Mouse (Mus musculus): ENCODE results near the gene Ssbp2. TPM values are rescaled to one million over a fixed set of nuclear protein-coding genes. Genes with fewer than 3 reads are reported as not detected.
A peak's percentile ranks its signal among the peaks of the same experiment; 100 is the strongest.

The Ssbp2 gene
- total RNA-seq, 2 experiments from 2014 or later: 268 to 332 TPM

DNA sequence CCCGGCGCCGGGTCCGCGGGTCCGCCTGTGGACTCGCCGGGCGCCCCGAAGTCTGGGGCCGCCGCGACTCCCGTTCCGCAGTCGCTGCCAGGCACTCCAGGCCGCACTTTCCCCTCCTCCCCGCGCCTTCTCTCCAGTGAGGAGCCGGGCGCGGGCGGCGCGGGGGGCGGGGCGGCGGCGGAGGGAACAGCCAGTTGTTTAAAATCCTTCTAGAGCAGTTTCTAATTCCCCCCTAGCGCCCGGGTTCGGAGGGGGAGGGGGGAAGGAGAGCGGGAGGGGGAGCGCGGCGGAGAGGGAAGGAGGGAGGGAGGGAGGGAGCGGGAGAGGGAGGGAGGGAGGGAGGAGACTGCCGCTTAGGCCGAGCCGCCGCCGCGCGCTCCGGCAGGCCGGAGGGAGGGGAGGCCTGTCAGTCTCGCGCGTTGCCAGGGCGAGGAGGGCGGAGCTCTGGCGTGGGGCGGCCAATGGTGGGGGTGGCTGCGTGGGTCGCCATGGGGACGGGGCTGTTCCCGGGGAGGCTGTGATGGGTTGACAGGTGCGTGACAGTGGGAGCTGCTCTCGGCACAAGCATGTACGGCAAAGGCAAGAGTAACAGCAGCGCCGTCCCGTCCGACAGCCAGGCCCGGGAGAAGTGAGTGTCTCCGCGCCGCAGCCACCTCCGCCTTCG, 670 bp downstream of the Ssbp2 start:
- intact Hi-C loops (cut with DNase I): loop anchor here (2.0 to 10.0 kb wide), 4 partner anchors 90 to 493 kb away; partner anchors contain the start of gene Atg10
- DNase-seq: peak; percentile 100

DNA sequence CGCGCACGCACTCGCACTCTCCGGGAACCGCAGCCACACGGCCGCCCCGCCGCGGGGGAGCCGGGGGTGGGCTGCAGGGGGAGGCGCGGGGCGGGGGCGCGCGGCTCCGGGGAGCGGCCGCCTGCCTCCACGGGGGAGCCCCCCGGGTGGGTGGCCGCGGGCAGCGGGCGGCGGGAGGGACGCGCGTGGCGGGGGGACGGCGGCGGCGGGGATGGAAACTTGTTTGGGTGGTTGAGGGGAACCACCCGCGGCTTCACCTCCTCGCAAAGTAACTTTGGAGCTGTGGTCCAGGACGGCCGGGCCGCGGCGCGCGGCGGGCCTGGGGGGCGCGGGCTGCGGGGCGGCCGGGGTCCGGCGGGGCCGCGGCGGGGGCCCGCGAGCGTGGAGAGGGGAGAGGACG, 1.2 kb downstream of the Ssbp2 start:
- intact Hi-C loops (cut with DNase I): loop anchor here (2.0 to 10.0 kb wide), 4 partner anchors 90 to 494 kb away; partner anchors contain the start of gene Atg10
- no peak for DNase-seq

DNA sequence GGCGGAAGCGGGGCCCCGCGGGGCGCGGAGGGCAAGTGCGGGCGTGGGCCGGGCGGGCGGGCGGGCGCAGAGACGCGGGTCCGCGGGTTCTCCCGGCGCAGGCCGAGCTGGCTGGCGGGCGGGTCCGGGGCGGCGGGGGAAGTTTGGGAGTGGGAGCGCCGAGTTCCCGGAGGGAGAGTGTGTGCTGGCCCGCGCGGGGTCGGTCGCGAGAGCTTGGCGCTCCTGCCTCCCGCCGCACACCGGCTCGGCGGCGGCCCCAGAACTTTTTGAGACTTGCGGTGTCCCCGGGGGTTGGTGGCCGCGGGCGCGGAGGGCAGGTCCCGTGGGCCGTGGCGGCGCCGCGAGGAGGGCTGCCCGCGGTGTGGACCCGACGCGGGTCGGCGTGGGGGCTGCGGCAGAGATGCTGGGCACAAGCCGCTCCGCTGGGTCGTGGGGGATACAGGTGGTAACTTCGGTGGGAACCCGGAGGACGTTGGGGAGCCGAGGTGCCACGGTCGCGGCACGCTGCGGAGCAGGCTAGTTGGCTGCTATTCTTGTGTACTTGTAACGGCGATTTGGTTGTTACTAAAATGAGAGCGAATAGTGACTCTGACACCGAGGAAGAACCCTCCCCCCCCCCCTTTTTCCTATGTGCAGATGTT, 1.7 kb downstream of the Ssbp2 start:
- DNase-seq: peak; percentile 45
- intact Hi-C loops (cut with DNase I): loop anchor here (2.0 to 10.0 kb wide), 5 partner anchors 91 to 495 kb away; partner anchors contain the start of gene Atg10

DNA sequence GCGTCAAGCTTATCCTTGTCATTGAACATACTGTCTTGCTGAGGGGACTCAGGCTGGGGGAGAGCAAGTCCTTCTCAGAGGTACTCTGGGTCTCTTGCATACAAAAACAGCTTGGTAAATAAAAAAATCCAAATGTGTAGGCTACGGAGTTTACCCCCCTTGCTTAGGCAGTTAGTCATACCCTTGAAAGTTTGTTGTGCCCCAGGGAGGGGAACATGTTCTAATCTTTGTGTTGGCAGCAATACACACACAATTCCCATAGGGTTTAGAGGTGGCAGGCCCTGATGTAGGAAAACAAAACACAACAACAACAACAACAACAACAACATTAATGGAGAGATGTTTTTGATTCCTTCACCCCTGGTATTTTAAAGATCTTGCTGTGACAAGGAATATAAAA, 2.3 kb downstream of the Ssbp2 start:
- intact Hi-C loops (cut with DNase I): loop anchor here (2.0 to 10.0 kb wide), 4 partner anchors 174 to 495 kb away; partner anchors contain the start of gene Atg10
- DNase-seq: no peak

DNA sequence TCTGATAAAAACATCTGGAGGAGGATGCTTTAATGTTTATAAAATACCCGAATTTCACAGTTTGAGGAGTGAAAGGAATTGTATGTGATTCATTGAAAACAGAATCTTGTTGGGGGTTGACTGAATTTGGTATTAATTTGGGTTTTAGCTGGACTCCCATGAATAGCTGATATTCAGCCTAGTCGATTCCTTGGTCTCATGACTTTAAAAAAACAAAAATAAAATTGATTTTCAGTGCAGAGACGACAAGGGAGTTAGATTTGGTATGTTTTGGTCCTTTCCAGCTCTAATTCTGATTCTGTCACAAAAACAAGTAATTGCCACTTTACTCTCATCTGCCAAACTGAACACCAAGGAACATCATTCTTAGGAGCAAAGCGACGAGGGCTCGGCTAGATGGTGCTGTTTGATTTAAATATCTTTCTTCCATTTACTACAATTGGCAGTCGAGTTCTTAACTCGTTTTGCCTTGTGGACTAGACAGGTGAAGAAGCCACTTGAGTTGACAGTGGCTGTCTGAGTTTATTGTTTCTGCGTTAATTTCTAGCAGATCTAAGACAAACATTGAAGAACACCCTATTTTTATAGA, 2.9 kb downstream of the Ssbp2 start:
- DNase-seq: no peak
- intact Hi-C loops (cut with DNase I): loop anchor here (2.0 to 10.0 kb wide), 4 partner anchors 174 to 496 kb away; partner anchors contain the start of gene Atg10

DNA sequence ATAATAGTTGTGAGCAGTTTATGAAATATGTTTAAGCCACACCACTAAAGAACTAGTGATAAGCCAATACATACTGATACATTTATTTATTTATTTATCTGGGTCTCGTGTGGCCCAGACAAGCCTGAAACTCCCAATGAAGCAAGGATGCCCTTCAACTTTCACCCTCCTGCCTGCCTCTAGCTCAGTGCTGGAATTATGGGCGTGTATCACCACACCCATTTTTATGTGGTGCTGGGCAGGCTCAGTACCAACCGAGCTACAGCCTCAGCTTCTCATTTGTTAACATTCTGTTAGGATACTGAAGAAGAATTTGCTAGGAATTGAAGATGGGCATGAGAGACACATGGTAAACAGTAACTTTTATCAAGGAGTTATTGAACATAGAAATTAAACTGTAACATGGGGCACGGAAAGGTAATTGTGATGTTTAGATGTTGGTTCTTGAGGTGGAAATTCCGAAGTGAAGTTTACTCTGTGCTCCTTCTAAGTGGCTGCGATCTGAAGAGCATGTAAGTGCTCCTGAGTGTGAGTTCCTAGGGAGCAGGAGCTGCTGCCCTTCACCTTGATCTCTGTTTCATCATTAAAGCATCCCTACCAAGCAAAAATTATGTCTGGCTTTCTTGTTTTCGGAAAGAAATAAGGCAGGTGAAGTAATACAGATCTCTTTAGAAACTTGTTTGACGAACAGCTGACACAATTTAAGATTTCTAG, 5.1 kb downstream of the Ssbp2 start:
- intact Hi-C loops (cut with DNase I): loop anchor here (10.0 kb wide), 1 partner anchor 230 kb away; no protein-coding TSS in a partner anchor
- no peak for DNase-seq

DNA sequence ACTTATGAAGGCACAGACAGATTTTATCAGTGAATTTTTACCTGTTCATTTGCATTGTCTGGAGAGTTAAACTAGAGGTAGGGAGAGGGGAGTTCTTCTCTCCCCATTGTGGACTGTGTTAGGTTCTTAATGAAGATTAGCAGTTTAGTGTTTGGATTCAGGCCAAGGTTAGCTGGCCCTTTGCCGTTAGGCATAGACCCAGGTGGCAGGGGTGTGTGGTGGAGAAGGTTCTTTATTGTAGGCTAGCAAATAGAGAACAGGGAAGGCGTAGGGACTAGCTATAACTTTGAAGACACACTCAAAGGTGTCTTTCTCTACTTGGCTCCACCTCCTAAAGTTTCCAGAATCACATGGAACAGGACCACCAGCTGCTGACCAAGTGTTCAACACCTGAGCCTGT, 11.5 kb downstream of the Ssbp2 start:
- intact Hi-C loops (cut with DNase I): no loop called here
- DNase-seq: peak; percentile 34

DNA sequence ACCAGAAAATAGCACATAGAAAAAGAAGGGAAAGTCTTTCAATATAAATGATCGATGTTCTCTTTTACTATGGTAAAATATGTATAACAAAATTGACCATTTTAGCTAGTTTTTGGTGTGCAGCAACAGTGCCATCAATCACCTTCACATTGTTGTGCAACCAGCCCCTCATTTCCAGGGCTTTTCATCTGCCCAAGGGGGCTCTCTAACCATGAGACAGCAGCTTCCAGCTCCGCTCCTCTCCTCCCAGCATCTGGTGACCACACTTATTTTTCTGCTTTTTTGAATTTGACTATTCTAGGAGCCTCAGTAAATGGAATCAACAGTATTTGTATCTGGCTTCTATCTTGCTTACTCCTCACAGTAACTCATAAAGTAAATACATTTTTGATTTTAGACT, 11.9 kb downstream of the Ssbp2 start:
- intact Hi-C loops (cut with DNase I): no loop called here
- DNase-seq: no peak

DNA sequence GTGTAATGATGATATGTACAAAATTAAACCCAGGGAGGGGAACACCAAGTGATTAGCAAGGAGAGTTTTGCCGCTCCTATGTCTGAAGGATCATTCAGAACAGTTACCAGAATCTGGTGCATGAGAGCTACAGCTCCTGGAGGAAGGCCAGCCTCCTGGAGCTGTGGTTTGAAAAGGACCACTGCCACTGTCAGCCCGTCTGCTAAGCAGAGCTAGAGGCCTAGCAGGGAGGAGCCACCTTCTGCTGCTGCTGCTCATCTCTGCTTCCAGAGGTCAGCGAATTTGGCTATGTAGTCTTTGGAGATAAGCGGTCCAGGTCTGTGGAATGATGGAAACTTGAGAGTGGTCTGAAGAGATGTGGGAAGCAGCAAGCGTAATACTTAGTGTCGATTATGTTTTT, 13.4 kb downstream of the Ssbp2 start:
- intact Hi-C loops (cut with DNase I): no loop called here
- DNase-seq: peak; percentile 69

DNA sequence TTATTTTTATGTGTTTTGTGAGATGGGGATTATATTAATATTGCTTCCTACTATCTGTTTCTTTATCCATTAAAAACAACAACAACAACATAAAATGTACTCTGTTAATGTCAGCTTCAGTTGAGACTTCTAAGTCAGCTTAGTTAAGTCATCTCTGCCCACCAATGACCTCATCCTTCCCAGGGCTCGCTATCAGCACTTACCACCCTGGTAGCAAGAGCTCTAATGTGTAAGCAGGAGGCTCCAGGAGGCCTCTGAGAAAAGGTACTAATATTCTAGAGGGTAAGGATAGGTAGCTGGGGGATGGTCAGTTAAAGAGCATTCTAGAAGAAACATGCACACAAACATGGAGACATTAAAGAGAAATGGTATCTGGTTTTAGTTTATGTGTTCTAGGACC, 13.9 kb downstream of the Ssbp2 start:
- intact Hi-C loops (cut with DNase I): no loop called here
- no peak for DNase-seq

DNA sequence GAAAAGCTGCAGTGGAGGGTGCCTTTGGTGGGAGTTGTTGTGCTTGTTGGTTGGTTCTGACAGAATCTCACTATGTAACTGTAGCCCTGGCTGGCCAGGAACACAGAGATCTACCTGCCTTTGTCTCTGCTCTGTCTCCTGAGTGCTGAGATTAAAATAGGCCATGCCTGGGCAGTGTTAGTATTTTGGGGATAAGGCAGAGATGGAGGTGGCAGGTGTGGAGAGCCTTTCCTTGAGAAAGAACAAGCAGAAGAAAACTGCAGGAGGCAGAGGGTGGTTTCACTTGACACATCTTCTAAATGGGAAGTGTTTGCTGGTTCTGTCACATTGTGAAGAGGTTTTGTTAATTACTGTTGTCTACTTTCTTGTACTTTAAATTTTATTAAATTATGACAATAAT, 15.8 kb downstream of the Ssbp2 start:
- intact Hi-C loops (cut with DNase I): no loop called here
- DNase-seq: no peak

DNA sequence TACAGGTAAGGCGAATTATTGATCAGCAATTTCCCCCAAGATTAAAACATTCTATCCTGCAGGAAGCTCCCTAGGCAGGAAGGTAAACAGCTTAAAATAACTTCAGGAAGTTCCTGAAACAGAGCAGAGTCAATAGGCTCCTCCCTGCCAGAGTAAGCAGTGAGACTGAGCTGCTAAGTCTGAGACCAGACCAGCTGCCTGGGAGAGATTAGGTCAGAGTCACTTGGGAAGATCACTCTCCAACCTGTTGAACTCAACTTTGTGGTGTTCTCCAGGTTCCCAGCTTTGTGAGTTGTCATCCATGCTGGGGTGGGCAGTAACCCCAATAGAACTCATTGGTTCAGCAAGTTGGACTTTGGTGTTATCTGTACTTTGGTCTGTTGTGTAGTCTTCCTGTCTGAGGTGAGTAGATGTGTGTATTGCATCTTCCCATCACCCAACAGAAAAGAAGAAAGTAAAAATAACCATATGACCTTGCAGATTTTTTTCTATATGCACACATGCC, 16.6 kb downstream of the Ssbp2 start:
- DNase-seq: no peak
- intact Hi-C loops (cut with DNase I): no loop called here

DNA sequence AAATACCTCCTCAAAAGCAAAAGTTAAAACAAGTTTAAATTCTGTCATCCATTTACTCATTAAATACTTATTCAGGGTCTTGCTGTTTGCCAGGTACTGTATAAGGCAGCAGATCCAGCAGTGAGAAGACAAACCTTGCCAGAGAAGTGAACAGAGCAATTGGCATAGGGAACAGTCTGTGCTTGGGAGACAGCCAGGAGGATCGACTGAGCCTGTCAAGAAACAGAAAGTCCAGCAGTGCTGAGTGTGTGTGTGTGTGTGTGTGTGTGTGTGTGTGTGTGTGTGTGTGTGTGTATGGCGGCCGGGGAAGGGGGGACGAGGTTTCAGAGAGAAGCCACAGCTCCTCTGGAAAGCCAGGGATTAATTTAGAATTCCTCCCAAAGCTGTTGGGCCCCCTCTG, 17.9 kb downstream of the Ssbp2 start:
- peak; percentile 79 for DNase-seq
- intact Hi-C loops (cut with DNase I): no loop called here

DNA sequence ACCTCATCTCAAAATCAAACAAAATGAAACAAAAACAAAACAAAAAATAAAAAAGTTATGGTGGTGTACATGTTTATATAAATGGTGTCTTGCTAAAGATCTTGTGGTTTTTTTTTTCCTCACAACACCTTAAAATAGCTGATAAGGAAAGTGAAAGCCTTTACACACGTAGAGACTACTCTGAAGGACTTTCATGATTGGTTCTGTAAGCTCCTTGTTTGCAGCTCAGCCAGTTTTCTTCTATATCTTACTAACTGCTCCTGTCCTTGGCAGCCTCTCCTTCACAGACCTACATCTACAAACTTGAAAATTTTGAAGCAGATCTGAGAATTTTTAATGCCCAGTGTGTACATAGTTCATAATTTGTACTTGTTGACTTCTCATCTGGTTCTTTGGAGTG, 24.2 kb downstream of the Ssbp2 start:
- intact Hi-C loops (cut with DNase I): no loop called here

DNA sequence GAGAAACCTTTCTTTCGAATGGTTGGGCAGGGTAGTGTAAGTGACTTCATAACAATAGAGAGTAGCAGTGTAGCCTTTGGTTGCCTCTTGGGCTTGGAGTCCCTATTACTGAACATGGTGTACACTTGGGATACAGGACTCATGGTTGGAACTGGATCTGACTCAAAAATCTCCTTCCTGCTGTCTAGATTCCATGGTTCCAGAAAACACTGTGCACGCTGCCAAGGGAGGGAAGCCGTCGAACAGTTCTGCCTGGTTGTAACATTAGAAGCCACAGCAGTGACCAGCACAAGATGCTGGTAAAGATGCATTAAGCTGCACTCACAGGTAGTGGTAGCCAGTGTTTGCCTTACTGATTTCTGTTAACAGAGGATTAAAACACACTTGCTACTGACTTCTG, 32.0 kb downstream of the Ssbp2 start:
- DNase-seq: no peak
- intact Hi-C loops (cut with DNase I): no loop called here

More for the DNA sequence above, 24.2 kb downstream of the Ssbp2 start:
- DNase-seq: no peak

DNA sequence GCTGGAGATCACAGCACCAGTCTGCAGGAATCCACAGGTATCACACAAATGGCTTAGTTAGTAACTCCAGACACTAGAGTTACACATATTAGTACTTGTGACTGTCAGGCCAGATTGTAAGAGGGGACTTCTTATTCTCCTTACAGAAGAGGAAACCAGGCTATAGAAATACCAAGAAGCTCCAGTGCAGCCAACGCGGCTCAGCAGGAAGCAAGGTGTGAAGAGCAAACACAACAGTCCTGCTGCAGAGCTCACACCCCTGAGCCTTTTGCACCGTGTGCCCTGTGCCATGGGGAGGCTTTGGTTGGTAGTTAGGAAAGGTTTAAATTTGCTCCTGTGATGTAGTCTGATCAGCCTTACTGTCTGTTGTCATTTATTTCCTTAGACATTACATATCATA, 37.0 kb downstream of the Ssbp2 start:
- intact Hi-C loops (cut with DNase I): no loop called here
- DNase-seq: no peak

DNA sequence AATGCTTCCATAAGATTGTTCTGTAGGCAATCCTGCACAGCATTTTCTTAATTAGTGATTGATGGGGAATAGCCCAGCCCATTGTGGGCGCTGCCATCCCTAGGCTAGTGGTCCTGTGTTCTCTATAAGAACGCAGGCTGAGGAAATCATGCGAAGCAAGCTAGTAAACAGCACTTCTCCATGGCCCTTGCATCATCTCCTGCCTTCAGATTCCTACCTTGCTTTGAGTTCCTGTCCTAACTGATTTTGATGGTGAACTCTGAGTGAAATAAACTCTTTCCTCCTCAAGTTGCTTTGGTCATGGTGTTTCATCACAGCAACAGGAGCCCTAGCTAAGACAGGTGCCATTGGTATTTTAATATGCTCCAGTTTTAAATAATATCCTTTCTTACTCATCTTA, 41.7 kb downstream of the Ssbp2 start:
- DNase-seq: no peak
- intact Hi-C loops (cut with DNase I): no loop called here

DNA sequence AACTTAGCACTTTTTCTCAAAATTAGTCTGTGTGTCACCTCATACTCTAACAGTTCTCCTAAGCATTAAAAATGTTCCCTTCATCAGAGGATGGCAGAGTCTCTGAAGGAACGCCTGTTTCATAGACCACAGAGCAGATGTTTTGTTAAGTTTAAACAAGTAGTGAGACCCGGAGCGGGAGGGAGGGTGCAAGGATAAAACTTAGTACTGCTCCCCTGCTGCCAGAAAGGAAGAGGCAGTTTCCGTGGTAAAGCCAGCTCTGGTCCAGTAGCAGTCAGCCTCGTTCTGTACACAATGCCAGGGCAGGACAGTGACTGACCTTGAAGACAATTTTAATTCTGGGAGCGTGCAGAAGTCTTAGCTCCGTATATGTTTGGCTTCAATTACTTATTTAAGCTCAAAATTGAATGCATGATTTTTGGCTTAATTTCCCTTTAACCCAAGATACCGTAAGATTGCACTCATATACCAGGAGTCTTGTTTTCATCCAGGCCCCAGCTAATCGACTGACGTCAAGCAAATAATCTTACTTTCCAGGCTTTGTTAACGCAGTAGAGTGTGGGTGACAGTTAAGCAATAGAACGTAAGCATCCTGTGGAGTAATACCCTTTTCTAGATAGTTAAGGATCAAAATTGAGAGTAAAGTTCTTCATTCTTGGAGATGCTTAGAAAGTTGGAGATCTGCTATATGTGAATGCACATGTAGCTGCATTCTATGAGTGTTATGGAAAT, 42.7 kb downstream of the Ssbp2 start:
- no peak for DNase-seq
- intact Hi-C loops (cut with DNase I): no loop called here

DNA sequence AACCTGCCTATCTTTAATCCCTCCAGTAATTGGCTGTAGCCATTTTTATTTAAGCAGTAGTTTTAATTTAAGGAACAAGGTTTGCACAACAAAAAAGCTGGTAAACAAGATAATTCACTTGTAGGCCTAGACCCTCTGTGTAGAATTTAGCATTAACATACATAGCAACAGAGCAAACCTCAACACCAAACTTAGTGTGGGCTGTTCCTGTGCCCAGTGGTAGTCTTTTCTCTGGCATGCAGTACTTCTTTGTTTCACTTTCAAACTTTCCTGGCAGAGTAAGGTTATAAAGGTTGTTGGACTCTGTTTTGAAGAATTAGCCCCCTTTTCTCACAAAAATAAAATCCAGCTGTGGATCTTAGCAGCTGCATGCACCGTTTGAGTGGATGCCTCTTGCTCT, 48.9 kb downstream of the Ssbp2 start:
- no peak for DNase-seq
- intact Hi-C loops (cut with DNase I): no loop called here

DNA sequence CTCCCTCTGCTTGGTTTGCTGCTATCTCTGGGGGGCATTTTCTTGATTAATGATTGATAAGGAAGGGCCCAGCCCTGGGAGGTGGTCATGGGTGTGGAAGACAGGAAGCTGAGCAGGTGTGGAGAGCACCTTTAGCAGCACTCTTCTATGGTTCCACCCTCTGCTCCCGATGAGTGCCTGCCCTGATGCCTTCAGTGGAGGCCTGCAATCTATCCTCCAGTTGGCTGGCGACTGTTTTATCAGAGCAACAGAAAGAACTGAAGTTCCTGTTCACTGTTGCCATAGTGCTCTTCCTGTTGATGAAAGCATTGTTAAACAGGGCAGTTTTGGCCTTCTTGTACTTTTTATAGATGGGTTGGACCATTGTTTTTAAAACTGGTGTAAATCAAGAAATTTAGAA, 49.4 kb downstream of the Ssbp2 start:
- DNase-seq: no peak
- intact Hi-C loops (cut with DNase I): no loop called here
